Mouse (Mus musculus): ENCODE measurements around the gene P3h4.

Gene P3h4

DNA sequence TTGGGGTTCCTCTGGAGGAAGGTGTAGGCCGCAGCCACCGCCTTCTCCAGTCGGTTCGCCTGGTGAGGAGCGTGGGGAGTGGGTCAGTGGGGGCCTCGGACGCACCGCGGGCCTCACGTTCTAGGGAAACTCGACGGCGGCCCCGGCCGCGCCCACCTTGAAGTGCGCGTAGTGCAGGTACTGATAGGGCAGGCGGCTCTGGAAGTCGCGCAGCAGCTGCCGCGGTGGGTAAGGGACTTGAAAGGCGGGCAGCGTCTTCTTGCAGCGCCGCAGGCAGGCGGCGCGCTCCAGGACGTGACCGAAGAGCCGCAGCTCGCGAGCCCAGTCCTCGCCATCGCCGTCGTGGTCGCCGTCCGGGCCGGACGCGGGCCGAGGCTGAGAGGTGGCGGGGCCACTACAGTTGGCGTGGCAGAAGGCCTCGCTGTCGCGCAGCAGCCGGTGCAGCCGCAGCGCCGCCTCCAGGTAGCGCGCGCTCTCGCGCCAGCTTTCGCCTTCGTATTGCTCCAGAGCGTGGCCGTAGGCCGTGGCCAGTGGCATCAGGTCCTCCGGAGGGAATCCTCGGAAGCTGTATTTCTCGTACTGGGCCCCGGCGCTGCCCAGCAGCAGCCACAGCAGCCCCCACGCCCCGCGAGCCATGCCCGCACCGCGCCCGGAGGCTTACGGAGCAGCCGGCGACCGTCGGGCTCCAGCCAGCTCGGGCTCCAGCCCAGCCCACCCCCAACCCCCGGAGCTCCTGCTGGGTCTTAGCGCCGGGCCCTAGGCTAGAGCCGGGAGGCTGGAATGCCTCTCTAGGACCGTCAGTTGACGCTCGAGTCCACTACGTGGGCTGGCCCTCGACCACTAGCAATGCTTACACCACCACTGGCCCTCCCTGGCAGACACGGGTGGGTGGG lies at the start of gene P3h4:
Gene P3h4 (minus strand): TSS at position 816 of the 893 bp plus-strand sequence.
- DNase-seq (ENCODE audit: low spot score) = peak; percentile 85

GRCm38 (mm10) chr11:100462699-100463098 lies 48.1 kb upstream of the P3h4 start:
- no peak for DNase-seq (ENCODE audit: low spot score)

DNA sequence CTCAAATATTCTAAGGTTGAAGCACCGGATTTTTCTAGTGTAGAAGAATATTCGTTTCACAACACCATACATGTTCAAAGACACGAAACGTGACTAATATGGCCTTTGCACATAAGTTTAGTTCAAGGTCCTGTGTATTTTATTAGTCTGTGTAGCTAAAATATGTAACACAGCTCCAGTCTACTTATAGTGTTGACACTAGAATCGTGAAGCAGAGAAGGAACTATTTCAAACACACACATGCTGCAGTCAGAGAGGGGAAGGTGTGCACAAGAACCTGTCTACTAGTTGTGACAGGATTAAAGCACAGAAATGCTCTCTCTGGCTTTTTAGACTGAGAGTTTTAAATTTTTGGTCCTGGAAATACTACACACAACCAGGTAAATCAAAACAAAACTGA lies 43.1 kb upstream of the P3h4 start:
- DNase-seq (ENCODE audit: low spot score) = no peak

DNA sequence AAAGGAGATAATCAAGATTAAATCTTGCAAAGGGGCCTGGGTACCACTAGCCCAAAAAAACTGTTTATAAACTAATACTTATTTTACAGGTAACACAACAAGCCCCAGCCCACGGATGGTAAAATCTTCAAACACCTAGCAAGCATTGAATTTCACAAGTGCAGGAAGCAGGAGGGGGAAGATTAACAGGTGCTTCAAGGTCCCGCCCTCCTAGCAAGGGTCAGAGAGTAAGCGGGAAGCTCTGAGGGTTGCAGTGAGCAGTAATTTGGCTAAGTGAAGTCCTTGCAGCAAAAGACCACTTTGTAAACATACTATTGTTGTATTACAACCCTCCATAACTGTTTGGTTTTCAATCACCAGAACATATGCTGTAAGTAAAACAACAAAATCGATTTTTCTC lies 42.6 kb upstream of the P3h4 start:
- DNase-seq (ENCODE audit: low spot score) = no peak

GRCm38 (mm10) chr11:100442625-100443024 lies 28.0 kb upstream of the P3h4 start:
- DNase-seq (ENCODE audit: low spot score) = no peak

DNA sequence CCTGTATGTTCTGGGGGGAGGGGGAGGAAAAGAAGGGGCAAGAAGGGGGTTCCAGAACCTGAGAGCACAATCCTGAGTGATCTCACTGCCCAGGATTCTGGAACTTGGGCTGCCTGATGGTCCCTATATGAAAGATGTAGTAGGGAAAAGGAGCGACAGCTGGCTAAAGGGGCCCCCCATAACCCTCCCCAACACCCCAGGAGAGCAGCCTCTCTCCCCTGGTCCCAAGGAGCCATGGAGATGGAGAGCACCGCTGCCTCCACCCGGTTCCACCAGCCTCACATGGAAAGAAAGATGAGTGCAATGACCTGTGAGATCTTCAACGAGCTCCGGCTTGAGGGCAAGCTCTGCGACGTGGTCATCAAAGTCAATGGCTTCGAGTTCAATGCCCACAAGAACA lies 27.2 kb upstream of the P3h4 start, which contains the start of the genes Nt5c3b and Klhl10:
Gene Nt5c3b (minus strand): TSS at position 12 of the 400 bp plus-strand sequence.
Gene Klhl10 (plus strand): TSS at position 121 of the 400 bp plus-strand sequence.
- no peak for DNase-seq (ENCODE audit: low spot score)

DNA sequence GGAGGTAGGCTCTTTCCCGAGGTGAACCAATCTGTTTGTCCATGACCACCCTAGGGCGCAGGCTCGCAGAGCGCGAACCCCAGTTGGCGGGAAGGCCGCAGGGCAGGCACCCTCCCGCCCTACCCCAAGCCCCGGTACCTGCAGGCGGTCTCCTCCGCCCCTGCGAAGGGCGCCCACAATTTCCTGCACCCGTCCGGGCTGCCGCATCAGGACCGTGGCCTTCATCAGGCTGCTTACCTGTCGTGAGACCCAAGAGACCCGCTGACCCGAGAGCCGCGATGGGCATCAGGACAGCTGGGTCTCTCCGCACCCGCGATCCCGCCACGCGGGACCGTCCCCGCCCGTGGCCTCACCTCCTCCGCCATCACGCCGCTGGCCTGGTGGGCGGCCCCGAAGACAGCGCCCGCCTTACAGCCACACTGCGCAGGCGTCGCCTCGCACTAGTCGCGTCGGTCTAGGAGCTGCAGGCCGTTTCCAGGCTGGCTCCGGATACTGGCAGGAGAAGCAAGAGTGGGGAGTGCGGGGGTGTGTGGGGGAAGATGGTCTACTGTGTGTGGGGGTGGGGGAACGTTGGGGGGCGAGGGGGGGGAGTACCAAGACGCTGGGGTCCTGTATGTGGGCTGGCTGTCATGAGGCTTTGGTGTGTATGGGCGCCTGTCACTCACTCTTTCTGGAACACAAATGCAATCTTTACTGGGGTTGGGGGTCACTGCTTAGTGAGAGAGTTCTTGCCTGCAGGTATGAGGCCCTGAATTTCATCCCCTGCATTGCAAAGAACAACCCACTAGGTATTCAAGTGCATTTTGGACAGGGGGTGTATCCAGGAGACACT lies 26.3 kb upstream of the P3h4 start:
- peak; percentile 86 for DNase-seq (ENCODE audit: low spot score)

- DNase-seq (ENCODE audit: low spot score) = no peak
Measured at GRCm38 (mm10) chr11:100437901-100438300, 23.3 kb upstream of the P3h4 start.

GRCm38 (mm10) chr11:100435678-100436246 lies 21.1 kb upstream of the P3h4 start:
- DNase-seq (ENCODE audit: low spot score) = no peak

GRCm38 (mm10) chr11:100432002-100432401 lies 17.4 kb upstream of the P3h4 start:
- DNase-seq (ENCODE audit: low spot score) = no peak

GRCm38 (mm10) chr11:100430052-100430451 lies 15.4 kb upstream of the P3h4 start:
- no peak for DNase-seq (ENCODE audit: low spot score)

GRCm38 (mm10) chr11:100428612-100429199 lies 14.1 kb upstream of the P3h4 start:
- peak; percentile 73 for DNase-seq (ENCODE audit: low spot score)

GRCm38 (mm10) chr11:100426820-100427219 lies 12.2 kb upstream of the P3h4 start:
- no peak for DNase-seq (ENCODE audit: low spot score)

DNA sequence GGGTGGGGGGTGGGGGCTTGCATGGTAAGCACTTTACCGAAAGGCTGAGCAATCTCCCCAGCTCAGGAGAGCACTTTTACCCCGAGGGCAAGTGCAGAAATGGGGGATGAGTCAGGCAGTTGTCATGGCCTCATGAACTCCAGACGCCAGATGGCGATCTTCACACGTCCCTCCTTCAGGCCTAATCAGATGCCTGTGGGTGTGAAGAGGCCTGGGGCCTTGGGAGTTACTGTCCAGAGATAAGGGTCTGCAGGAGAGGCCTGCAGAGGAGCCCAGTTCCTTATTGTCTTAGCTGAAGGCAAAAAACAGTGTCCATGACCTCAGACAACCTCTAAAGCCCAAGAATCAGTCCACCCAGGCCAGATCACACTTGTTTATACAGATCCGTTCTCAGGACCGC lies 11.2 kb upstream of the P3h4 start:
- DNase-seq (ENCODE audit: low spot score) = peak; percentile 89

GRCm38 (mm10) chr11:100423836-100424235 lies 9.2 kb upstream of the P3h4 start:
- no peak for DNase-seq (ENCODE audit: low spot score)

DNA sequence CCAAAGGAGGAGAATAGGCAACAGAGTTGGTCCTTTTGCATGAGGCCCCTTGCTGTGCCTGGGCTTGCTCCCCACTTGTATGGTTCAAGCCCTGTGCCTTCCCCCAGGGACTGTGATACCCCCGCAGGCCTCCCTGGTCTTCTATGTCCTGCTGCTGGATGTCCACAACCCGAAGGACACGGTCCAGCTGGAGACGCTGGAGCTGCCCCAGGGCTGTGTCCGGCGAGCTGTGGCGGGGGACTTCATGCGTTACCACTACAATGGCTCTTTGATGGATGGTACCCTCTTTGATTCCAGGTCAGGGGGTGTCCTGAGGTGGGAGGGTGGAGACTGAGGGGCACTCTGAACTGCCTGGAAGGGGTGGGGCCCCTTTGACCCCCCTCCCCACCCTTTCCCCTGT lies 6.9 kb upstream of the P3h4 start:
- no peak for DNase-seq (ENCODE audit: low spot score)

GRCm38 (mm10) chr11:100414914-100415822 lies 532 bp upstream of the P3h4 start, which contains the start of gene Fkbp10:
TSS of gene Fkbp10 (plus strand) at chr11:100415697.
- no peak for DNase-seq (ENCODE audit: low spot score)

- no peak for DNase-seq (ENCODE audit: low spot score)
Measured at GRCm38 (mm10) chr11:100413541-100413940, 1.1 kb downstream of the P3h4 start.

GRCm38 (mm10) chr11:100411736-100412135 lies 2.9 kb downstream of the P3h4 start:
- no peak for DNase-seq (ENCODE audit: low spot score)

GRCm38 (mm10) chr11:100409686-100410085 lies 5.0 kb downstream of the P3h4 start:
- DNase-seq (ENCODE audit: low spot score) = no peak
